Mouse (Mus musculus) heart, adult 8-10 months (tissue): ENCODE results near the gene Grn. TPM values are rescaled to one million over a fixed set of nuclear protein-coding genes. Genes with fewer than 3 reads are reported as not detected.

Experiments used
- DNase-seq: peaks from one replicate; pipeline ENCODE4 v3.0.0; 2022; ENCODE audit warnings: low spot score
- microRNA-seq: library from miRNA; unstranded; fragments of <30 nt; microRNA quantifications from one replicate; pipeline ENCODE4 v1.2.0, GENCODE M21; 2022
- total RNA-seq, 4 experiments: library from RNA; stranded (reverse); gene quantifications; 2 replicates each; pipeline ENCODE4 v1.2.4; 2022

The Grn gene
- total RNA-seq, 4 experiments from 2014 or later: 76.5 to 84.8 (median 79.6) TPM

DNA sequence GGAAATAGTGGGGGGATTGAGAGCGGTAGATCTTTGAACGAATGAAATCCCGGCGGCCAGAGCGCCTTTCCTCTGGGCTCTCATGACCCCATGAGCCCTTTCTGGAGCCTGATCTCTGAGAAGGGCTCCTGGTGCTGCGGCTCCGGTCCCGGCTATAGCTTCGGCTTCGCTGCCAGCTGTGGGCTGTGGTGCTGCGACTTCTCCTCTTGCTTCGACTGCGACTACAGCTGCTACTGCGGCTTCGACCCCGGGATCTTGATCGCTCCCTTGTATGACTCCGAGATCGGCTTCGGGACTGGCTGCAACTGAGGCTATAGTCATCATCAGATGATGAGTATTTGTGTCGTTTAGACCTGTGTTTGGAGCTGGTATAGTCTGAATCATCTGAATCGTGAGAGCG lies 49.5 kb downstream of the Grn start:
- DNase-seq: no peak

DNA sequence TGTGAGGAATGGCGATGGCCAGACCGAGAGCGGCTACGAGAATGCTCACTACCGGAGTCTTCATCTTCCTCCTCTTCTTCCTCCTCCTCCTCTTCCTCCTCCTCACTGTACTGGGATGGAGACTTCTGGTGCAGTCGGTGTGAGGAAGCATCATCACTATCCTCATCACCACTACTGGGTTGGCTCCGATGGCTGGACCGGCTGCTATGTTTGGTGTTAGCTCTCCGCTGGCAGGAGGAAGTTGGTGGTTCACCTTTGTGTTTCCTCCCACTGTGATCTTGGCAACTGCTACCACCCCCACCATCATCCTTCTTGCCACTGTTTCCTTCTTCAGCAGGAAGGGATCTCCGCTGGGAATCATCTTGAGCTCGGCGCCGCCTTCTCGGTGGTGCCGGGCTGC lies 50.0 kb downstream of the Grn start:
- no peak for DNase-seq

DNA sequence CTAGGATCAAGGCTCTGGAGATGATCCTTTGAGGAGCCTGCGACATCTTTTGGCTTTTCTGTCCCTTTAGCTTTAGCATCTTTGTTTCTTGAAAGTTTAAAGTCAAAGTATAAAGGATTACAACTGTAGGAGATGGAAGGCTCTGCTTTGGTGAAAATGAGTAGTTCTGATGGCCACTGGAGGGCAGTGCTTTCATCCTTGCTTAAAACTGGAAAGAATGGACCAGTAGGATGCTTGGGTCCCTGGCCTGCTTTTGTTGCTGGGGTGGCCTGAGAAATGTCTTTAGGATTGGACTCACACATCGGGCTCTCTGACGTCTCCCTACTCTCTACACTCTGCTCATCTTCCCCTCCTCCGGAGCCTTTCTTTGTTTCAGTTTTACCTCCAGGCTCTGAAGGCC lies 50.8 kb downstream of the Grn start:
- DNase-seq: no peak

DNA sequence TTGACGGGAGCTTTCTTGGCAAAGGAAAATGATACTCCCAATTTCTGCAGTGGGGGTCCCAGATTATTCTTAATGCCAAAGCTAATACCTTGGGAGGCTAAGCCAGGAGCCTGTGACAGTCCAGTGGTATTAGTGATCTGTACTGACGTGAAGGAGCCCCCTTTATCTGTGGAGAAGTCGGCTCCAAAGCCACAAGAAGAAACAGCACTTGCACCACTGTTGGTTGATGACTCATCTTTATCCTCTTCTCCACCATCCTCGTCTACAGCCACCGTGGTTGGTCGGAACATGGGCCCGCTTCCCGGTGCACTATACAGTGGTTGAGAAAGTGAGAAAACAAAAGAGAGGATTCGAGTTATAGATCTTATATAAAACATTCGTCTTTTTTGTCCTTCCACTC lies 51.7 kb downstream of the Grn start:
- no peak for DNase-seq

Small RNAs within 50 kb of the gene (microRNA-seq; reads per million reads assigned to microRNA genes)
- not detected for gene Mir6930

Other genes with a start within 250 kb of the Grn start
- 10 to 100 TPM; 45.4 to 51.9 (median 48.8) TPM for gene Lsm12, start 245.0 kb upstream of the Grn start, total RNA-seq
- gene G6pc3, start 240.7 kb upstream of the Grn start, total RNA-seq: 10 to 100 TPM; 52.2 to 60.3 (median 58.6) TPM
- gene Hdac5, start 200.1 kb upstream of the Grn start, total RNA-seq: 100 to 1,000 TPM; 114 to 136 (median 121) TPM
- under 1 TPM; 0.12 to 0.23 (median 0.18) TPM for gene BC030867, start 181.4 kb upstream of the Grn start, total RNA-seq
- gene Asb16, start 161.6 kb upstream of the Grn start, total RNA-seq: 1 to 10 TPM; 1.3 to 1.6 (median 1.5) TPM
- gene Tmub2, start 145.4 kb upstream of the Grn start, total RNA-seq: 10 to 100 TPM; 27.0 to 28.1 (median 27.6) TPM
- gene Atxn7l3, start 133.7 kb upstream of the Grn start, total RNA-seq: 10 to 100 TPM; 17.7 to 21.1 (median 20.1) TPM
- 10 to 100 TPM; 48.6 to 59.7 (median 52.1) TPM for gene Ubtf, start 110.6 kb upstream of the Grn start, total RNA-seq
- 1 to 10 TPM in 2 of 4 experiments, under 1 TPM in 2; 0.19 to 4.5 (median 1.5) TPM for gene Slc4a1, start 64.1 kb upstream of the Grn start, total RNA-seq
- gene Rundc3a, start 36.9 kb upstream of the Grn start, total RNA-seq: under 1 TPM in 1 of 4 experiments, not detected in 3; 0.16 TPM
- 100 to 1,000 TPM; 174 to 204 (median 197) TPM for gene Slc25a39, start 22.4 kb upstream of the Grn start, total RNA-seq
- 1 to 10 TPM; 2.5 to 5.4 (median 3.6) TPM for gene Fam171a2, start 17.4 kb downstream of the Grn start, total RNA-seq
- 1 to 10 TPM; 3.4 to 7.2 (median 4.4) TPM for gene Itga2b, start 39.8 kb downstream of the Grn start, total RNA-seq
- gene Gpatch8, start 126.1 kb downstream of the Grn start, total RNA-seq: 10 to 100 TPM; 16.4 to 22.3 (median 17.8) TPM
- gene Gm11627, start 149.1 kb downstream of the Grn start, total RNA-seq: under 1 TPM in 3 of 4 experiments, not detected in 1; 0.34 to 0.65 (median 0.60) TPM
- 1 to 10 TPM; 1.5 to 2.5 (median 2.2) TPM for gene Fzd2, start 174.1 kb downstream of the Grn start, total RNA-seq
- gene Meioc, start 233.4 kb downstream of the Grn start, total RNA-seq: not detected